Mouse (Mus musculus): ENCODE measurements around the gene Zfp941. TPM values are rescaled to one million over a fixed set of nuclear protein-coding genes. Genes with fewer than 3 reads are reported as not detected.
"Not testable (repeated sequence)": the region's sequence is repeated elsewhere in the genome, so short reads cannot be mapped to it uniquely, and the experiment has no call there.

The Zfp941 gene
- polyA plus RNA-seq, 1 experiment from 2014 or later = 37.5 TPM

GRCm38 (mm10) chr7:140765391-140765790 lies 56.6 kb downstream of the Zfp941 start:
- H3K36me3 ChIP-seq (ENCODE audit: control insufficient read depth, insufficient read depth, low read length); H3K4me1 ChIP-seq (ENCODE audit: control insufficient read depth, insufficient read depth, low read length); H3K9me3 ChIP-seq (ENCODE audit: control insufficient read depth, low read length); H3K9ac ChIP-seq (replicated peaks; ENCODE audit: low read depth, low read length); H3K27ac ChIP-seq (ENCODE audit: low read depth, low read length); H3K27me3 ChIP-seq (ENCODE audit: control insufficient read depth, insufficient read depth, low read length); ATAC-seq (ENCODE audit: low read depth); H3K4me3 ChIP-seq (ENCODE audit: low read depth, low read length); H3K4me2 ChIP-seq (ENCODE audit: low read depth, low read length): not testable (repeated sequence)
- 72% methylated on average over 1 of the region's 1 CpGs for WGBS

DNA sequence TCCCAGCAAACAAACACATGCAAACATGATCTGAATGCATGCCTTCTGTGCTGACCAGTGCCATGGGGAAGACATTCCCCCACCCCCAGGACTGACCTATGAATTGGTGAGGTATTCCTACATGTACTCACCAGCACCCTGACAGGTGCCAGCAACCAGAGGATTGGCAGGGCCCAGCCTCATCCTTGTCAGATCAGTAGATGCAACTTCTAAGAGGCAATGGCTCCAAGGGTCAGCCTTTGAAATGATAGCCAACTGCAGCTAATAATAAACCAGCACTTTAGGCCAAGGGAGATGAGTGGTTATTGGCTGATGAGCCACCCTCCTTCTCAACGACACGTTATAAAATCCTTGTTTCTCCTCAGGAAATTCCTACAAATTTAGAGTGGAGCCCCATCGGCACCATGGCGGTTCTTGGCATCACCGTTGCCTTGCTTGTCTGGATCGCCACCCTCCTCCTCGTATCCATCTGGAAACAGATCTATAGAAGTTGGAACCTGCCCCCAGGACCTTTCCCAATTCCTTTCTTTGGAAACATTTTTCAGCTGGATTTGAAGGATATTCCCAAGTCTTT lies 58.4 kb downstream of the Zfp941 start, which contains the start of gene Cyp2e1:
TSS of gene Cyp2e1 (plus strand) at position 293 of the 574 bp plus-strand sequence.
- Histone ChIP-seq H3K9me3 (ENCODE audit: control insufficient read depth, low read length) (no peaks in the 10 kb centered on the region), H3K4me1 (ENCODE audit: control insufficient read depth, insufficient read depth, low read length) (no peaks in the 10 kb centered on the region), H3K4me2 (ENCODE audit: low read depth, low read length) (no peak within 1 kb of the TSS), H3K36me3 (ENCODE audit: control insufficient read depth, insufficient read depth, low read length) (no peaks in the 10 kb centered on the region), H3K27ac (ENCODE audit: low read depth, low read length) (no peak within 1 kb of the TSS), H3K9ac (replicated peaks; ENCODE audit: low read depth, low read length) (no peak within 1 kb of the TSS), H3K27me3 (ENCODE audit: control insufficient read depth, insufficient read depth, low read length) (no peaks in the 10 kb centered on the region), H3K4me3 (ENCODE audit: low read depth, low read length) (no peak within 1 kb of the TSS)
- WGBS = 76% methylated on average over 7 of the region's 7 CpGs
- no peak for ATAC-seq (ENCODE audit: low read depth)

GRCm38 (mm10) chr7:140760647-140761046 lies 61.3 kb downstream of the Zfp941 start:
- Histone ChIP-seq H3K9me3 (ENCODE audit: control insufficient read depth, low read length) (no peaks in the 10 kb centered on the region), H3K36me3 (ENCODE audit: control insufficient read depth, insufficient read depth, low read length) (no peaks in the 10 kb centered on the region), H3K4me1 (ENCODE audit: control insufficient read depth, insufficient read depth, low read length) (no peaks in the 10 kb centered on the region), H3K27ac (ENCODE audit: low read depth, low read length) (no peak overlapping the region), H3K4me2 (ENCODE audit: low read depth, low read length) (no peak overlapping the region), H3K27me3 (ENCODE audit: control insufficient read depth, insufficient read depth, low read length) (no peaks in the 10 kb centered on the region), H3K9ac (replicated peaks; ENCODE audit: low read depth, low read length) (no peak overlapping the region), H3K4me3 (ENCODE audit: low read depth, low read length) (no peak overlapping the region)
- no peak for ATAC-seq (ENCODE audit: low read depth)

Other genes with a start within 250 kb of the Zfp941 start
- gene Olfr46, start 220.9 kb downstream of the Zfp941 start, polyA plus RNA-seq (2014; fragmentation: Nextera tagmentation; extraction: Ambion mirVana) = 0.03 TPM in 1 of 2 replicates, not detected in the other
- not detected in 2 replicates for gene Olfr61, start 193.2 kb downstream of the Zfp941 start, polyA plus RNA-seq (2014; fragmentation: Nextera tagmentation; extraction: Ambion mirVana)
- gene Olfr53, start 175.7 kb downstream of the Zfp941 start, polyA plus RNA-seq (2014; fragmentation: Nextera tagmentation; extraction: Ambion mirVana) = not detected in 2 replicates
- 0.03 TPM in 1 of 2 replicates, not detected in the other for gene Olfr539, start 162.2 kb downstream of the Zfp941 start, polyA plus RNA-seq (2014; fragmentation: Nextera tagmentation; extraction: Ambion mirVana)
- not detected in 2 replicates for gene Olfr45, start 140.2 kb downstream of the Zfp941 start, polyA plus RNA-seq (2014; fragmentation: Nextera tagmentation; extraction: Ambion mirVana)
- gene Olfr541, start 124.9 kb downstream of the Zfp941 start, polyA plus RNA-seq (2014; fragmentation: Nextera tagmentation; extraction: Ambion mirVana) = not detected in 2 replicates
- not detected in 2 replicates for gene Cyp2e1, start 58.4 kb downstream of the Zfp941 start, polyA plus RNA-seq (2014; fragmentation: Nextera tagmentation; extraction: Ambion mirVana)
- gene Syce1, start 34.3 kb downstream of the Zfp941 start, polyA plus RNA-seq (2014; fragmentation: Nextera tagmentation; extraction: Ambion mirVana) = 0.97 TPM in 1 of 2 replicates, not detected in the other
- gene Urah, start 12.8 kb upstream of the Zfp941 start, polyA plus RNA-seq (2014; fragmentation: Nextera tagmentation; extraction: Ambion mirVana) = 0.31 TPM in 1 of 2 replicates, not detected in the other
- gene Scgb1c1, start 23.4 kb upstream of the Zfp941 start, polyA plus RNA-seq (2014; fragmentation: Nextera tagmentation; extraction: Ambion mirVana) = not detected in 2 replicates
- 0.22 and 0.37 TPM in 2 replicates for gene Odf3, start 25.6 kb upstream of the Zfp941 start, polyA plus RNA-seq (2014; fragmentation: Nextera tagmentation; extraction: Ambion mirVana)
- gene Gm45785, start 34.2 kb upstream of the Zfp941 start, polyA plus RNA-seq (2014; fragmentation: Nextera tagmentation; extraction: Ambion mirVana) = 0.56 TPM in 1 of 2 replicates, not detected in the other
- gene Ric8a, start 34.8 kb upstream of the Zfp941 start, polyA plus RNA-seq (2014; fragmentation: Nextera tagmentation; extraction: Ambion mirVana) = 89.4 and 101 TPM in 2 replicates
- gene Bet1l, start 35.4 kb upstream of the Zfp941 start, polyA plus RNA-seq (2014; fragmentation: Nextera tagmentation; extraction: Ambion mirVana) = 55.8 and 60.1 TPM in 2 replicates
- 144 and 155 TPM in 2 replicates for gene Psmd13, start 59.8 kb upstream of the Zfp941 start, polyA plus RNA-seq (2014; fragmentation: Nextera tagmentation; extraction: Ambion mirVana)
- 46.8 and 61.6 TPM in 2 replicates for gene Sirt3, start 60.1 kb upstream of the Zfp941 start, polyA plus RNA-seq (2014; fragmentation: Nextera tagmentation; extraction: Ambion mirVana)
- gene Cox8b, start 78.3 kb upstream of the Zfp941 start, polyA plus RNA-seq (2014; fragmentation: Nextera tagmentation; extraction: Ambion mirVana) = not detected in 2 replicates
- 0.27 and 0.64 TPM in 2 replicates for gene Nlrp6, start 98.7 kb upstream of the Zfp941 start, polyA plus RNA-seq (2014; fragmentation: Nextera tagmentation; extraction: Ambion mirVana)
- gene Pgghg, start 119.2 kb upstream of the Zfp941 start, polyA plus RNA-seq (2014; fragmentation: Nextera tagmentation; extraction: Ambion mirVana) = 4.6 and 8.7 TPM in 2 replicates
- gene Ifitm5, start 128.1 kb upstream of the Zfp941 start, polyA plus RNA-seq (2014; fragmentation: Nextera tagmentation; extraction: Ambion mirVana) = 0.28 and 0.62 TPM in 2 replicates
- gene Gm45717, start 133.8 kb upstream of the Zfp941 start, polyA plus RNA-seq (2014; fragmentation: Nextera tagmentation; extraction: Ambion mirVana) = not detected in 2 replicates
- gene Ifitm2, start 133.8 kb upstream of the Zfp941 start, polyA plus RNA-seq (2014; fragmentation: Nextera tagmentation; extraction: Ambion mirVana) = 103 and 195 TPM in 2 replicates
- 3.5 and 23.6 TPM in 2 replicates for gene Ifitm1, start 145.0 kb upstream of the Zfp941 start, polyA plus RNA-seq (2014; fragmentation: Nextera tagmentation; extraction: Ambion mirVana)
- gene Ifitm3, start 188.6 kb upstream of the Zfp941 start, polyA plus RNA-seq (2014; fragmentation: Nextera tagmentation; extraction: Ambion mirVana) = 19.3 and 34.1 TPM in 2 replicates
- 0.58 and 0.88 TPM in 2 replicates for gene Ifitm6, start 195.7 kb upstream of the Zfp941 start, polyA plus RNA-seq (2014; fragmentation: Nextera tagmentation; extraction: Ambion mirVana)
- gene Gm17387, start 207.0 kb upstream of the Zfp941 start, polyA plus RNA-seq (2014; fragmentation: Nextera tagmentation; extraction: Ambion mirVana) = not detected in 2 replicates
- 34.8 and 36.6 TPM in 2 replicates for gene B4galnt4, start 238.9 kb upstream of the Zfp941 start, polyA plus RNA-seq (2014; fragmentation: Nextera tagmentation; extraction: Ambion mirVana)